Mouse (Mus musculus) heart, embryonic 11.5 days (tissue): ENCODE measurements around the gene Tarbp1. TPM values are rescaled to one million over a fixed set of nuclear protein-coding genes. Genes with fewer than 3 reads are reported as not detected.

ENCODE experiments used
- ATAC-seq: fragments of 200-750 bp; cut with Nextera tagmentation; replicated peaks from 2 replicates; pipeline ENCODE4 v1.8.0; 2017; ENCODE audit warnings: moderate library complexity; ENCODE audit not compliant: insufficient number of reproducible peaks, low FRiP score, low TSS enrichment
- H3K27ac ChIP-seq: fragments of 300-500 bp; sonication (generic); 2 replicates; pipeline ENCODE4 v1.5.1; 2014; ENCODE audit warnings: mild to moderate bottlenecking, low read depth, low read length
- H3K27me3 ChIP-seq: fragments of 300-500 bp; sonication (generic); 2 replicates; pipeline ENCODE4 v1.6.1; 2014; ENCODE audit warnings: mild to moderate bottlenecking, low read length, mixed read lengths; ENCODE audit not compliant: control insufficient read depth, insufficient read depth
- H3K36me3 ChIP-seq: fragments of 300-500 bp; sonication (generic); 2 replicates; pipeline ENCODE4 v1.6.1; 2014; ENCODE audit warnings: mild to moderate bottlenecking, low read length, moderate library complexity, mixed read lengths; ENCODE audit not compliant: control insufficient read depth, insufficient read depth
- H3K4me1 ChIP-seq: fragments of 300-500 bp; sonication (generic); 2 replicates; pipeline ENCODE4 v1.6.1; 2014; ENCODE audit warnings: low read length; ENCODE audit not compliant: control insufficient read depth, insufficient read depth
- H3K4me2 ChIP-seq: fragments of 300-500 bp; sonication (generic); 2 replicates; pipeline ENCODE4 v1.6.1; 2014; ENCODE audit warnings: mild to moderate bottlenecking, moderate library complexity
- H3K4me3 ChIP-seq: fragments of 300-500 bp; sonication (generic); 2 replicates; pipeline ENCODE4 v1.5.1; 2014; ENCODE audit warnings: low read depth, low read length
- H3K9ac ChIP-seq: fragments of 300-500 bp; sonication (generic); 2 replicates; pipeline ENCODE4 v1.6.1; 2014; ENCODE audit warnings: mild to moderate bottlenecking, low read depth, low read length, moderate library complexity
- H3K9me3 ChIP-seq: fragments of 300-500 bp; sonication (generic); replicated peaks from 2 replicates; pipeline ENCODE4 v1.6.1; 2016; ENCODE audit warnings: low read length; ENCODE audit not compliant: control insufficient read depth
- WGBS: fragments of 180-500 bp; shearing (Covaris S2); extraction: QIAGEN DNeasy Blood & Tissue Kit; methylation state at CpG from one replicate; pipeline ENCODE4 v1.1.7; 2014; ENCODE audit not compliant: insufficient replicate concordance; 5-methylcytosine and 5-hydroxymethylcytosine counted together
- polyA plus RNA-seq: library from polyadenylated mRNA; unstranded; fragments of >200 nt; fragmentation: Nextera tagmentation; extraction: Ambion mirVana; gene quantifications from 2 replicates; pipeline ENCODE4 v1.2.1, GENCODE M21; 2014

Gene Tarbp1
- polyA plus RNA-seq, 1 experiment from 2014 or later, result 2.2 TPM

DNA sequence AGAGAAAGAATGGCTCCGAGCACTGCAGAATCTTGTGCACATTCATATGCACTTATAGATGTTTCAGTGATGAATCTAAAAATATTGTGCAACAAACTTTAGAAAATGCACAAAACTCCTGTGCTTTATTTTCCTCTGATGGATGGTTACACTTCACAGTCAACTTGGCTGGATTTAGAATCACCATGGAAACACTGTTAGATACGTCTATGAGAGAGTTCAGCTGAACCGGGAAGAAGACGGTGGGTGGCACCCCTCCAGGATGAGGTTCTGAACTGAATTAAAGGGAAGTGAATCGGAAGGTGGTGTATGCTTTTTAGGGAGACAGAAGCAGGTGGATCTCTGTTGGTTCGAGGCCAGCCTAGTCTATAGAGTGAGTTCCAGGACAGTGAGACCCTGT lies 34.8 kb upstream of the Tarbp1 start:
- no peak overlapping the region for H3K9ac ChIP-seq
- 82% methylated on average over 6 of the region's 6 CpGs for WGBS
- H3K4me2 ChIP-seq, result no peak overlapping the region
- H3K9me3 ChIP-seq, result no peaks in the 10 kb centered on the region
- peaks cover 11% of the 10 kb centered on the region for H3K4me1 ChIP-seq
- no peaks in the 10 kb centered on the region for H3K36me3 ChIP-seq
- no peak overlapping the region for H3K27ac ChIP-seq
- H3K4me3 ChIP-seq, result no peak overlapping the region
- no peaks in the 10 kb centered on the region for H3K27me3 ChIP-seq
- ATAC-seq, result no peak

- no peak overlapping the region for H3K9ac ChIP-seq
- H3K9me3 ChIP-seq, result no peaks in the 10 kb centered on the region
- H3K4me2 ChIP-seq, result no peak overlapping the region
- no peak for ATAC-seq
- H3K4me3 ChIP-seq, result no peak overlapping the region
- H3K27ac ChIP-seq, result no peak overlapping the region
- no peaks in the 10 kb centered on the region for H3K27me3 ChIP-seq
- H3K36me3 ChIP-seq, result no peaks in the 10 kb centered on the region
- H3K4me1 ChIP-seq, result peaks cover 7% of the 10 kb centered on the region; the same call in 1 of the 2 replicates
- 87% methylated on average over 8 of the region's 8 CpGs for WGBS
These were observed 34.2 kb upstream of the Tarbp1 start for GRCm38 (mm10) chr8:126508871-126509586.

GRCm38 (mm10) chr8:126508221-126508620 lies 33.4 kb upstream of the Tarbp1 start:
- 77% methylated on average over 2 of the region's 2 CpGs for WGBS
- Histone ChIP-seq H3K9me3 (no peaks in the 10 kb centered on the region), H3K4me3 (no peak overlapping the region), H3K4me2 (no peak overlapping the region), H3K27ac (no peak overlapping the region), H3K9ac (no peak overlapping the region), H3K27me3 (no peaks in the 10 kb centered on the region), H3K4me1 (no peaks in the 10 kb centered on the region), H3K36me3 (no peaks in the 10 kb centered on the region)
- no peak for ATAC-seq

DNA sequence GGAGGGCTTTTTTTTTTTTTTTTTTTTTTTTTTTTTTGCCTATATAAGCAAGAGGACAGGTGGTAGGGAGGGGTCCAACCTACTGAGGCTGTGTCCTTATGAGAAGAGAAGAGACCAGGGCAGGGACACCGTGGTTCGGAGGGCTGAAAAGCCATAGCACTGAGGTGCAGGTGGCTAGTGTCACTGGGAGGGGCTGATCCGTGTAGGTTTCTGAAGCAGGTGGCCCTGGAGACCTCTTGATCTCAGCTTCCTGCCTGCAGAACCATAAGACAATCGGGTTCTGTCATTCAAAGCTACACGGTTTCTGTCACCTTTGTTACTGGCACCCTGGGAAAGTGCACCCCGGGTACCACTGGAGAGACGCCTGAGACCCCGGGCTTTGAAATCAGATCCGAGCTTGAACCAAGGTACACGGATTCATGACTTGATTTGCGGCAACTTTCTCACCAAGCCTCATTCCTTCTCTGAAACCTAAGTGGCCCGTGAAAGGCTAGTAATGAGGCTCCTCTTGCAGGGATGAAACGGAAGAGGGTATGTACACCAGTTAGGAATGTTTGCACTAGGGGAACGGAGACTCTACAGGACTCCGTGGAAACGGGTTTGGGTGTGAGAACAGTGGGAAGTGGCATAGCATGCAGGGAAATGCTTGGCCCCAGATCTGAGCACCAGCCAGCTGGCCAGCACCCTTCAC lies 29.8 kb upstream of the Tarbp1 start:
- no peak overlapping the region for H3K9ac ChIP-seq
- no peak overlapping the region for H3K27ac ChIP-seq
- no peak overlapping the region for H3K4me3 ChIP-seq
- H3K9me3 ChIP-seq, result no peaks in the 10 kb centered on the region
- WGBS, result 78% methylated on average over 16 of the region's 16 CpGs
- no peaks in the 10 kb centered on the region for H3K36me3 ChIP-seq
- no peaks in the 10 kb centered on the region for H3K27me3 ChIP-seq
- ATAC-seq, result no peak
- no peaks in the 10 kb centered on the region for H3K4me1 ChIP-seq
- no peak overlapping the region for H3K4me2 ChIP-seq

DNA sequence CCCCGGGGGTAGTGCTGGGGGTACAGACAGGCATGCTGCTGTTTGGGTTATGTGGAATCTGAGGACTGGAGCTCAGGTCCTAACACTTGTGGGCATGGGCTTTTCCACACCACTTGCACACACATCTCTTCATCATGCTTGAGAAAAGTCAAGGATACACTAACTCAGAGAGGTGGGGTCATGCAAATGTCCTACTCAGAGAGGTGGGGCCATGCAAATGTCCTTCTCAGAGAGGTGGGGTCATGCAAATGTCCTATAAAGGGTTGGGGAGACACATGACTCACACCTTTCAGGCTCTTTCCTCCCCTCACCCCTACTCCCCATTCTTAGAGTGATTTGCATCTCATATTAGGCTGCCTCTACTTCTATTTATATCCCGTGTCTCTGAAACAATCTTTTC lies 27.9 kb upstream of the Tarbp1 start:
- H3K9ac ChIP-seq, result no peak overlapping the region
- H3K9me3 ChIP-seq, result no peaks in the 10 kb centered on the region
- 41% methylated on average over 2 of the region's 2 CpGs for WGBS
- H3K4me2 ChIP-seq, result no peak overlapping the region
- H3K4me3 ChIP-seq, result no peak overlapping the region
- no peaks in the 10 kb centered on the region for H3K27me3 ChIP-seq
- no peaks in the 10 kb centered on the region for H3K36me3 ChIP-seq
- H3K4me1 ChIP-seq, result peaks cover 6% of the 10 kb centered on the region
- no peak overlapping the region for H3K27ac ChIP-seq
- ATAC-seq, result 0 out of 2 replicates have a peak, but pooled peaks have one; percentile 40

GRCm38 (mm10) chr8:126499371-126499770 lies 24.5 kb upstream of the Tarbp1 start:
- Histone ChIP-seq H3K4me1 (peaks cover 12% of the 10 kb centered on the region), H3K4me2 (no peak overlapping the region), H3K4me3 (no peak overlapping the region), H3K9me3 (no peaks in the 10 kb centered on the region), H3K9ac (no peak overlapping the region), H3K27ac (no peak overlapping the region), H3K36me3 (no peaks in the 10 kb centered on the region), H3K27me3 (no peaks in the 10 kb centered on the region)
- WGBS, result 89% methylated on average over 2 of the region's 2 CpGs
- ATAC-seq, result no peak

DNA sequence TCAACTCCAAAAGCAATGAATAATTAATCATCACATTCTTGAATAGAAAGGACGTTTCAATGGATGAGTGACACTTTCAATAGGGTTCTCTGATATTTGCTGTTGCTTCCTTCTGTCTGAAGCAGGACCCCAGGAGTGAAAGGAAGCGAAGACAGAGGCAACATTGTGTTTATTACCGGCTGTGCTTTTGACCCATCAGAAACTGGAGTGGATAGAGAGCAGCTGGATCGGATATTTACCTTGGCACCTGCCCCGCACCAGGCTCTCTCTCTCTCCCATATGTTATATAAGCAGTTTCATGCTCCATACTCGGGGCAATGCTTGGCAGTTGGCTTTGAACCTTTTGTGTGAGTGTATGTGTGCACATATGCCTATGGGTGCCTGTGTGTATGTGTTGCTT lies 23.6 kb upstream of the Tarbp1 start:
- ATAC-seq, result no peak
- 73% methylated on average over 6 of the region's 6 CpGs for WGBS
- no peak overlapping the region for H3K9ac ChIP-seq
- no peak overlapping the region for H3K4me2 ChIP-seq
- no peaks in the 10 kb centered on the region for H3K36me3 ChIP-seq
- H3K27ac ChIP-seq, result no peak overlapping the region
- H3K9me3 ChIP-seq, result no peaks in the 10 kb centered on the region
- H3K4me1 ChIP-seq, result peaks cover 12% of the 10 kb centered on the region
- no peaks in the 10 kb centered on the region for H3K27me3 ChIP-seq
- no peak overlapping the region for H3K4me3 ChIP-seq

DNA sequence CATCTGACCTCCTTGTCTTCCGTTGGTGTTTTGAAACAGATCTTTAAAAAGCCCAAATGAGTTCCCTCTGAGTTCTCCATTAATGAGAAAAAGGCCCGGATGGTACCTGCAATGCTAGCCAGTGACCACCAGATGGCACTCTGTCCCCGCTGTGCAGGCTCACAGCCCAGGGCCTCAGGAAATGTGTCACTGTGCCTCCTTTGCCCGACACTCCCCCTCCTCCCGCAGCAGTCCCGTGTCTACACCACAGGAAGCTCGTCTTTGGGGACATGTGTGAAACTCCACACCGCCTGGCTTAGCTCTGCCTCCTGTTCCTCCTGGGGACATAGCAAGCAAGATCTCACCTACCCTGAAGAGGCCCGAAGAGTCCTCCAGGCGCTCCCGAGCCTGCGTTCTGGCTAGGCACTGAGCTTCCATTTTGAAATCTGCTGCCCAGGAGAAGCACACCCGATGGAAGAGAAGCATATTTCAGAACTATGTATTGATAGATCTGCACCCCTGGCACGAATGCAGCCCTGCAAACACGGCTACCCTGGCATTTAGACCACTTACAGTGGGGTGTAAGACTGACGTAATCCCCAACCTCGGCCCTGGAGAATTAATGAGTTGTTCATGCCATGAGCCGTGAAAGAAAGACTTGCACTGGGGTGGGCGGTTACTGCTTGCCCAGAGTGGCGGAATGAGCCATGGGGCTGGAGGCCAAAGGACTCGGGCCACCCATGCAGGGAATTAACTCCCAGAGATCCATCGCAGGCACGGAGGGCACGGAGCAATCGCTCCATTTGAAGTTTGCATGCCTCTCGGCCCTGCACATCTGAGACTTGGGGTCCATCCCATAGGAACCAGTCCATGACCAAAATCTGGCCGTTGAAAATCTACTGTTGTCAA lies 22.9 kb upstream of the Tarbp1 start:
- H3K4me1 ChIP-seq, result peaks cover 12% of the 10 kb centered on the region
- no peaks in the 10 kb centered on the region for H3K27me3 ChIP-seq
- no peaks in the 10 kb centered on the region for H3K9me3 ChIP-seq
- H3K4me2 ChIP-seq, result peak overlapping the region; percentile 69
- H3K9ac ChIP-seq, result peak overlapping the region; percentile 71
- H3K27ac ChIP-seq, result peak overlapping the region; percentile 75
- ATAC-seq, result peak; percentile 81
- H3K36me3 ChIP-seq, result no peaks in the 10 kb centered on the region
- 30% methylated on average over 27 of the region's 27 CpGs for WGBS
- peak overlapping the region; percentile 39 for H3K4me3 ChIP-seq
